Comparison of ENCODE assay signal across 10 mouse cellular contexts in genomic region chr2:161147656-161148427, GRCm38 (mm10). TPM values are rescaled to one million over a fixed set of nuclear protein-coding genes. Genes with fewer than 3 reads are reported as not detected.
DNase-seq lines count a peak whose midpoint lies in the region; TF ChIP-seq lines count a peak whose summit lies in the region.
"Had no signal": no experiment of that assay in that cellular context is flagged by ENCODE, and none has a peak within 500 bp of the region (broad histone marks: within the 10 kb centered on the region; RNA-seq: fewer than 3 reads in every experiment).

No protein-coding gene starts in this region.

- H3K36me3 ChIP-seq in embryonic facial prominence, embryonic 10.5 days (replicated peaks): no peaks in the 10 kb centered on the region
- H3K36me3 ChIP-seq: heart, embryonic 12.5 days had no signal

- intact Hi-C loops in heart, postnatal 25 days (cut with DNase I): no loop called here
- intact Hi-C loops in heart, postnatal 14 days (cut with DNase I): no loop called here
- intact Hi-C loops in gastrocnemius, adult 2 months (cut with DNase I): no loop called here

- 0 out of 2 replicates have a peak, but pooled peaks cover 7% of the 10 kb centered on the region for H3K4me1 ChIP-seq in embryonic facial prominence, embryonic 10.5 days
- H3K4me1 ChIP-seq: heart, embryonic 12.5 days had no signal

- TF ChIP-seq CTCF in gastrocnemius, adult 2 months (IDR thresholded peaks at IDR 0.05): no peak

- H3K27ac ChIP-seq in embryonic facial prominence, embryonic 10.5 days (replicated peaks): no peak overlapping the region
- no peak overlapping the region for H3K27ac ChIP-seq in gastrocnemius, adult 2 months

- H3K27me3 ChIP-seq in embryonic facial prominence, embryonic 10.5 days (replicated peaks; ENCODE audit: low read depth, poor library complexity, severe bottlenecking): no peaks in the 10 kb centered on the region
- H3K27me3 ChIP-seq: heart, embryonic 12.5 days had no signal

- no peaks in the 10 kb centered on the region for H3K9me3 ChIP-seq in embryonic facial prominence, embryonic 10.5 days
- H3K9me3 ChIP-seq: heart, embryonic 12.5 days had no signal

- no peak overlapping the region for H3K4me3 ChIP-seq in embryonic facial prominence, embryonic 10.5 days
- no peak overlapping the region for H3K4me3 ChIP-seq in gastrocnemius, adult 2 months
- H3K4me3 ChIP-seq: heart, embryonic 12.5 days had no signal

- peak; percentile 73 for DNase-seq in heart, adult 11 months
- DNase-seq in heart, postnatal 25 days (ENCODE audit: low spot score): no peak
- DNase-seq in embryonic facial prominence, embryonic 10.5 days (ENCODE audit: low spot score): peak; percentile 14
- DNase-seq in layer of hippocampus, adult 9-11 months: peak; percentile 72
- DNase-seq in right cerebral cortex, adult 2 months (ENCODE audit: low spot score in 2 of 2): peak; percentile 27 to 31
- DNase-seq in heart, postnatal 14 days: no peak
- no peak for DNase-seq in urinary bladder, postnatal 25 days (ENCODE audit: low spot score)
- no peak for DNase-seq in gastrocnemius, adult 2 months
- DNase-seq: liver had no signal

- WGBS in embryonic facial prominence, embryonic 10.5 days: 73% methylated on average over 4 of the region's 4 CpGs

RNA-seq across cellular contexts. Expression of gene Chd6, which starts 39.0 kb away (rescaled TPM):
- 10 to 100 TPM; 64.1 to 65.6 TPM for total RNA-seq in heart, postnatal 25 days (2021)
- 31.0 and 34.4 TPM in 2 replicates for polyA plus RNA-seq in embryonic facial prominence, embryonic 10.5 days (2016; fragmentation: Nextera tagmentation; extraction: Ambion mirVana)
- total RNA-seq in heart, postnatal 14 days (2021): 10 to 100 TPM; 87.6 to 95.7 TPM
- 10 to 100 TPM; 18.0 to 21.0 TPM for total RNA-seq in gastrocnemius, adult 2 months (2021)

Comparison
In these comparisons a context has a peak if more than half of its experiments do, and no peak if none do; other contexts are left out.
1. DNase-seq: peak in heart, adult 11 months (single experiment), embryonic facial prominence, embryonic 10.5 days (single experiment), layer of hippocampus, adult 9-11 months (single experiment) and right cerebral cortex, adult 2 months (2 of 2); none in heart, postnatal 25 days (single experiment), heart, postnatal 14 days (0 of 2), urinary bladder, postnatal 25 days (single experiment) and gastrocnemius, adult 2 months (single experiment).